Mouse (Mus musculus) hindbrain, embryonic 10.5 days (tissue): ENCODE measurements around the gene Shank2. TPM values are rescaled to one million over a fixed set of nuclear protein-coding genes. Genes with fewer than 3 reads are reported as not detected.

Source experiments
- DNase-seq: peaks from one replicate; pipeline ENCODE4 v3.0.0-alpha.2; 2017; ENCODE audit warnings: low spot score
- H3K27ac ChIP-seq: fragments of 300-500 bp; sonication (generic); 2 replicates; pipeline ENCODE4 v1.5.1; 2016; ENCODE audit warnings: mild to moderate bottlenecking, moderate library complexity
- H3K27me3 ChIP-seq: fragments of 300-500 bp; sonication (generic); 2 replicates; pipeline ENCODE4 v1.6.1; 2016; ENCODE audit warnings: mild to moderate bottlenecking; ENCODE audit not compliant: poor library complexity, insufficient read depth, severe bottlenecking
- H3K36me3 ChIP-seq: fragments of 300-500 bp; sonication (generic); 2 replicates; pipeline ENCODE4 v1.6.1; 2016; ENCODE audit warnings: mild to moderate bottlenecking, moderate library complexity
- H3K4me1 ChIP-seq: fragments of 300-500 bp; sonication (generic); replicated peaks from 2 replicates; pipeline ENCODE4 v1.6.1; 2016; ENCODE audit warnings: mild to moderate bottlenecking
- H3K4me3 ChIP-seq: fragments of 300-500 bp; sonication (generic); 2 replicates; pipeline ENCODE4 v1.5.1; 2016; ENCODE audit warnings: mild to moderate bottlenecking, moderate library complexity
- H3K9me3 ChIP-seq: fragments of 300-500 bp; sonication (generic); 2 replicates; pipeline ENCODE4 v1.6.1; 2016; ENCODE audit warnings: mild to moderate bottlenecking, moderate library complexity
- whole genome bisulfite sequencing: fragments of 180-500 bp; shearing (Covaris S2); methylation state at CpG from one replicate; pipeline ENCODE4 v1.1.7; 2016; 5-methylcytosine and 5-hydroxymethylcytosine counted together
- polyA plus RNA-seq: library from polyadenylated mRNA; unstranded; fragments of >200 nt; fragmentation: Nextera tagmentation; extraction: Ambion mirVana; gene quantifications from 2 replicates; pipeline ENCODE4 v1.2.1, GENCODE M21; 2016

The Shank2 gene
- polyA plus RNA-seq, 1 experiment from 2014 or later = 1.6 TPM

- no peak overlapping the region for H3K27ac ChIP-seq
- no peaks in the 10 kb centered on the region for H3K36me3 ChIP-seq
- 91% methylated on average over 1 of the region's 1 CpGs for WGBS
- H3K4me1 ChIP-seq = no peaks in the 10 kb centered on the region
- DNase-seq = peak; percentile 40
- H3K9me3 ChIP-seq = peaks cover 5% of the 10 kb centered on the region; the same call in 1 of the 2 replicates
- no peaks in the 10 kb centered on the region for H3K27me3 ChIP-seq
- H3K4me3 ChIP-seq = no peak overlapping the region
Observed at GRCm38 (mm10) chr7:144081448-144081847, 79.7 kb downstream of the Shank2 start.

- Histone ChIP-seq H3K27ac (no peak overlapping the region), H3K27me3 (no peaks in the 10 kb centered on the region), H3K9me3 (peaks cover 5% of the 10 kb centered on the region; the same call in 1 of the 2 replicates), H3K4me1 (no peaks in the 10 kb centered on the region), H3K36me3 (no peaks in the 10 kb centered on the region), H3K4me3 (no peak overlapping the region)
- 88% methylated on average over 2 of the region's 2 CpGs for WGBS
- DNase-seq = no peak
Observed at GRCm38 (mm10) chr7:144081963-144082362, 80.2 kb downstream of the Shank2 start.

- WGBS = 70% methylated on average over 2 of the region's 2 CpGs
- H3K4me3 ChIP-seq = no peak overlapping the region
- peaks cover 6% of the 10 kb centered on the region; the same call in 1 of the 2 replicates for H3K4me1 ChIP-seq
- H3K27me3 ChIP-seq = no peaks in the 10 kb centered on the region
- DNase-seq = no peak
- H3K36me3 ChIP-seq = no peaks in the 10 kb centered on the region
- 0 out of 2 replicates have a peak, but pooled peaks cover 3% of the 10 kb centered on the region for H3K9me3 ChIP-seq
- H3K27ac ChIP-seq = no peak overlapping the region
Observed at GRCm38 (mm10) chr7:144087277-144087676, 85.5 kb downstream of the Shank2 start.

GRCm38 (mm10) chr7:144094132-144094531 lies 92.4 kb downstream of the Shank2 start:
- Histone ChIP-seq H3K4me1 (peaks cover 7% of the 10 kb centered on the region; the same call in 1 of the 2 replicates), H3K27me3 (no peaks in the 10 kb centered on the region), H3K36me3 (no peaks in the 10 kb centered on the region), H3K9me3 (no peaks in the 10 kb centered on the region), H3K4me3 (no peak overlapping the region), H3K27ac (no peak overlapping the region)
- 90% methylated on average over 12 of the region's 12 CpGs for WGBS
- DNase-seq = no peak

- Histone ChIP-seq H3K9me3 (no peaks in the 10 kb centered on the region), H3K4me3 (no peak overlapping the region), H3K27ac (no peak overlapping the region), H3K4me1 (peaks cover 18% of the 10 kb centered on the region), H3K36me3 (no peaks in the 10 kb centered on the region), H3K27me3 (no peaks in the 10 kb centered on the region)
- peak; percentile 19 for DNase-seq
- 12% methylated on average over 2 of the region's 2 CpGs for WGBS
Observed at GRCm38 (mm10) chr7:144097314-144097713, 95.6 kb downstream of the Shank2 start.

- peaks cover 55% of the 10 kb centered on the region for H3K4me1 ChIP-seq
- H3K27me3 ChIP-seq = no peaks in the 10 kb centered on the region
- DNase-seq = no peak
- H3K9me3 ChIP-seq = no peaks in the 10 kb centered on the region
- WGBS = 62% methylated on average over 4 of the region's 4 CpGs
- no peak overlapping the region for H3K4me3 ChIP-seq
- no peak overlapping the region for H3K27ac ChIP-seq
- no peaks in the 10 kb centered on the region for H3K36me3 ChIP-seq
Observed at GRCm38 (mm10) chr7:144102222-144102980, 100.7 kb downstream of the Shank2 start.

- 52% methylated on average over 1 of the region's 1 CpGs for WGBS
- Histone ChIP-seq H3K27me3 (no peaks in the 10 kb centered on the region), H3K9me3 (no peaks in the 10 kb centered on the region), H3K27ac (peak overlapping the region; percentile 76), H3K36me3 (no peaks in the 10 kb centered on the region), H3K4me3 (no peak overlapping the region), H3K4me1 (peaks cover 71% of the 10 kb centered on the region)
- DNase-seq = no peak
Observed at GRCm38 (mm10) chr7:144105952-144106351, 104.2 kb downstream of the Shank2 start.

- Histone ChIP-seq H3K36me3 (no peaks in the 10 kb centered on the region), H3K4me1 (peaks cover 74% of the 10 kb centered on the region), H3K9me3 (no peaks in the 10 kb centered on the region), H3K27ac (peak overlapping the region; percentile 76), H3K4me3 (peak overlapping the region; percentile 0; the same call in 1 of the 2 replicates), H3K27me3 (no peaks in the 10 kb centered on the region)
- WGBS = 16% methylated on average over 9 of the region's 9 CpGs
- peak; percentile 85 for DNase-seq
Observed at GRCm38 (mm10) chr7:144106352-144107011, 104.8 kb downstream of the Shank2 start.

- no peak for DNase-seq
- H3K4me1 ChIP-seq = peaks cover 71% of the 10 kb centered on the region
- H3K36me3 ChIP-seq = no peaks in the 10 kb centered on the region
- peak overlapping the region; percentile 76 for H3K27ac ChIP-seq
- 92% methylated on average over 5 of the region's 5 CpGs for WGBS
- no peak overlapping the region for H3K4me3 ChIP-seq
- 0 out of 2 replicates have a peak, but pooled peaks cover 4% of the 10 kb centered on the region for H3K27me3 ChIP-seq
- H3K9me3 ChIP-seq = no peaks in the 10 kb centered on the region
Observed at GRCm38 (mm10) chr7:144108141-144108540, 106.4 kb downstream of the Shank2 start.

GRCm38 (mm10) chr7:144111026-144111604 lies 109.4 kb downstream of the Shank2 start:
- peak overlapping the region; percentile 30; the same call in 1 of the 2 replicates for H3K27ac ChIP-seq
- 52% methylated on average over 4 of the region's 4 CpGs for WGBS
- DNase-seq = no peak

GRCm38 (mm10) chr7:144111981-144112380 lies 110.3 kb downstream of the Shank2 start:
- DNase-seq = no peak
- Histone ChIP-seq H3K27me3 (0 out of 2 replicates have a peak, but pooled peaks cover 4% of the 10 kb centered on the region), H3K9me3 (no peaks in the 10 kb centered on the region), H3K27ac (0 out of 2 replicates have a peak overlapping the region, but pooled peaks have one; percentile 25), H3K4me1 (peaks cover 45% of the 10 kb centered on the region), H3K4me3 (no peak overlapping the region), H3K36me3 (no peaks in the 10 kb centered on the region)
- 86% methylated on average over 3 of the region's 3 CpGs for WGBS

More at GRCm38 (mm10) chr7:144111026-144111604, 109.4 kb downstream of the Shank2 start:
- Histone ChIP-seq H3K27me3 (0 out of 2 replicates have a peak, but pooled peaks cover 4% of the 10 kb centered on the region), H3K4me1 (peaks cover 54% of the 10 kb centered on the region), H3K36me3 (no peaks in the 10 kb centered on the region), H3K4me3 (no peak overlapping the region), H3K9me3 (no peaks in the 10 kb centered on the region)

GRCm38 (mm10) chr7:144114230-144114629 lies 112.5 kb downstream of the Shank2 start:
- no peaks in the 10 kb centered on the region for H3K36me3 ChIP-seq
- DNase-seq = no peak
- H3K27me3 ChIP-seq = 0 out of 2 replicates have a peak, but pooled peaks cover 4% of the 10 kb centered on the region
- 83% methylated on average over 3 of the region's 3 CpGs for WGBS
- peaks cover 26% of the 10 kb centered on the region for H3K4me1 ChIP-seq
- no peaks in the 10 kb centered on the region for H3K9me3 ChIP-seq
- H3K4me3 ChIP-seq = no peak overlapping the region
- H3K27ac ChIP-seq = no peak overlapping the region
